ENCODE assay signal across 11 mouse cellular contexts in genomic region chr4:33466970-33467399, GRCm38 (mm10).
A peak's percentile ranks its signal among the peaks of the same experiment; 100 is the strongest.
DNase-seq lines count a peak whose midpoint lies in the region; ATAC-seq and TF ChIP-seq lines count a peak whose summit lies in the region.
"Had no signal": no experiment of that assay in that cellular context is flagged by ENCODE, and none has a peak within 500 bp of the region (broad histone marks: within the 10 kb centered on the region; RNA-seq: fewer than 3 reads in every experiment).

No protein-coding gene starts in this region.

- H3K9ac ChIP-seq in forebrain, embryonic 13.5 days = no peak overlapping the region
- H3K9ac ChIP-seq: embryonic facial prominence, embryonic 13.5 days had no signal

- 90% methylated on average over 2 of the region's 2 CpGs for whole genome bisulfite sequencing in forebrain, embryonic 13.5 days

- no peak for DNase-seq in layer of hippocampus, adult 2 months (ENCODE audit: low spot score in 2 of 2)
- DNase-seq in layer of hippocampus, adult 11-12 months (ENCODE audit: low spot score) = no peak
- DNase-seq in NIH3T3 (ENCODE audit: low read depth) = peak; percentile 57
- peak; percentile 15 for DNase-seq in induced T-regulatory cell, adult 2 months (ENCODE audit: low read depth)
- DNase-seq in spleen, postnatal 10 days (ENCODE audit: low spot score in 2 of 2) = peak; percentile 58 to 60
- DNase-seq in kidney, postnatal 4 days = no peak
- DNase-seq in gastrocnemius, postnatal 10 days = no peak
- DNase-seq: midbrain, embryonic 14.5 days; right cerebral cortex, postnatal 4 days had no signal

- no peak overlapping the region for H3K4me2 ChIP-seq in forebrain, embryonic 13.5 days
- H3K4me2 ChIP-seq: embryonic facial prominence, embryonic 13.5 days had no signal

- peaks cover 12% of the 10 kb centered on the region; the same call in 1 of the 2 replicates for H3K36me3 ChIP-seq in forebrain, embryonic 13.5 days (ENCODE audit: poor library complexity, severe bottlenecking)

- H3K27ac ChIP-seq in layer of hippocampus, adult 2 months = 0 out of 2 replicates have a peak overlapping the region, but pooled peaks have one; percentile 37
- H3K27ac ChIP-seq in forebrain, embryonic 13.5 days = no peak overlapping the region
- H3K27ac ChIP-seq: embryonic facial prominence, embryonic 13.5 days had no signal

- TF ChIP-seq CTCF in layer of hippocampus, adult 2 months (conservative IDR thresholded peaks at IDR 0.05) = no peak

- H3K9me3 ChIP-seq in forebrain, embryonic 13.5 days (replicated peaks) = no peaks in the 10 kb centered on the region
- H3K9me3 ChIP-seq: embryonic facial prominence, embryonic 13.5 days had no signal

- H3K4me3 ChIP-seq in layer of hippocampus, adult 2 months = no peak overlapping the region
- no peak overlapping the region for H3K4me3 ChIP-seq in forebrain, embryonic 13.5 days
- H3K4me3 ChIP-seq: embryonic facial prominence, embryonic 13.5 days had no signal

- H3K27me3 ChIP-seq in forebrain, embryonic 13.5 days = no peaks in the 10 kb centered on the region
- H3K27me3 ChIP-seq: embryonic facial prominence, embryonic 13.5 days had no signal

- ATAC-seq in forebrain, embryonic 13.5 days = no peak

- H3K4me1 ChIP-seq in forebrain, embryonic 13.5 days = no peaks in the 10 kb centered on the region
- H3K4me1 ChIP-seq: embryonic facial prominence, embryonic 13.5 days had no signal

Comparison
In these comparisons a context has a peak if more than half of its experiments do, and no peak if none do; other contexts are left out.
1. DNase-seq: peak in NIH3T3 (single experiment), induced T-regulatory cell, adult 2 months (single experiment) and spleen, postnatal 10 days (2 of 2); none in layer of hippocampus, adult 2 months (0 of 2), layer of hippocampus, adult 11-12 months (single experiment), kidney, postnatal 4 days (0 of 2) and gastrocnemius, postnatal 10 days (single experiment).